Mouse (Mus musculus): ENCODE measurements around the gene Zfp654. TPM values are rescaled to one million over a fixed set of nuclear protein-coding genes. Genes with fewer than 3 reads are reported as not detected.

Zfp654 gene
- polyA plus RNA-seq, 1 experiment from 2014 or later: 10.8 TPM

DNA sequence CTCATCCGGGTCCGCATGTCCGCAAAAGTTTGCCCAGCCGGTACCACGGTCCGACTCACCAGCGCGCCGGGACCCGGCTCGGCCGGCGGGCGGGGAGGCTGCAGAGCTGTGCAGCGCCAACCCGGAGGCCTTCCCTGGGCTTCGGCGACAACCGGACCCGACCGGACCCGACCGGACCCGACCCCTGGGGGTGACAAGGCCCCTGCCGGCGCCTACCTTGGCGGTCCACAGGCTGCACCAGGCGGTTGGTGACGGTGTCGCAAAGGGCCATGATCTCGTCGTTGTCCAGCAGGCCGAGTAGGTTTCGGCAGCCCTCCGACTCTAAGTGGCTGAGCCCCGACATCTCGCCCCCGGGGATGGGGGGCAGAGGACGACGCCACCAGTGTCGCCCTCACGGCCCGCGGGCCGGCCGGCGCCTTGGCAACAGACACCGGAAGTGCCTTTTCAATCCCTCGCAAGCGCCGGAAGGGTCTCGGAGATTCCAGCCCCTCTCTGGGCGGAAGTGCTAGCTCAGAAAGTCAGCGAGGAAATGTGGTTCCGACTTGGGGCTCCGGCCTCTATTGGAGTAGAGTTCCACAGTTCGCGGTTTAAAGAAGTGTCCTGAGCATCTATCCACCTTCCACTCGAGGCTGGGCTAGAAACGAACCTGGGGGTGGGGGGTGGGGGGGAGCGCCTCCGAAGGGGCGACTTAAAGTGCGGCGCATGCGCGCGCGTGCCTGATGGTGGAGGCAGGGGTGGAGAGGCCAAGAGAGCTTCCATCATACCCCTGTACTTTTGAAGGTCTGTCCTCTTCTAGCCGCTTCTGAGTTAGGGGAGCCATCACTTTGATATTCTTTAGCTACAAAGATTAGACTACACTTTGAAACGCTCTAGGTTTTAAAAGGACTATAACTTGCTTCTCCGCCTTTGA, 80.7 kb downstream of the Zfp654 start, which contains the start of gene 4930453N24Rik:
4930453N24Rik (minus strand) TSS at position 641 of the 910 bp plus-strand sequence.
- Histone ChIP-seq H3K9me3 (ENCODE audit: control insufficient read depth, low read length) (no peaks in the 10 kb centered on the region), H3K4me3 (replicated peaks; ENCODE audit: low read depth, low read length) (peak within 1 kb of the TSS; percentile 82), H3K36me3 (ENCODE audit: control insufficient read depth, insufficient read depth, low read length) (peaks cover 12% of the 10 kb centered on the region), H3K4me1 (ENCODE audit: control insufficient read depth, insufficient read depth, low read length) (peaks cover 8% of the 10 kb centered on the region), H3K27ac (replicated peaks; ENCODE audit: low read depth, low read length) (peak within 1 kb of the TSS; percentile 87), H3K4me2 (ENCODE audit: low read length) (peak within 1 kb of the TSS; percentile 66), H3K27me3 (ENCODE audit: control insufficient read depth, insufficient read depth, low read length) (no peaks in the 10 kb centered on the region), H3K9ac (replicated peaks; ENCODE audit: low read length) (peak within 1 kb of the TSS; percentile 82)
- WGBS: 2% methylated on average over 72 of the region's 72 CpGs
- peak; percentile 95 for DNase-seq
- peak; percentile 95 for ATAC-seq (ENCODE audit: low FRiP score, low TSS enrichment)

- H3K4me2 ChIP-seq (ENCODE audit: low read length): no peak overlapping the region
- peaks cover 38% of the 10 kb centered on the region for H3K36me3 ChIP-seq (ENCODE audit: control insufficient read depth, insufficient read depth, low read length)
- H3K27me3 ChIP-seq (ENCODE audit: control insufficient read depth, insufficient read depth, low read length): no peaks in the 10 kb centered on the region
- no peak overlapping the region for H3K9ac ChIP-seq (replicated peaks; ENCODE audit: low read length)
- WGBS: 93% methylated on average over 8 of the region's 8 CpGs
- H3K27ac ChIP-seq (replicated peaks; ENCODE audit: low read depth, low read length): no peak overlapping the region
- ATAC-seq (ENCODE audit: low FRiP score, low TSS enrichment): no peak
- no peak overlapping the region for H3K4me3 ChIP-seq (replicated peaks; ENCODE audit: low read depth, low read length)
- peaks cover 8% of the 10 kb centered on the region for H3K4me1 ChIP-seq (ENCODE audit: control insufficient read depth, insufficient read depth, low read length)
- no peak for DNase-seq
- H3K9me3 ChIP-seq (ENCODE audit: control insufficient read depth, low read length): no peaks in the 10 kb centered on the region
Observed at GRCm38 (mm10) chr16:64766696-64767300, 84.7 kb downstream of the Zfp654 start.

GRCm38 (mm10) chr16:64759245-64759626, 92.2 kb downstream of the Zfp654 start:
- no peak overlapping the region for H3K9ac ChIP-seq (replicated peaks; ENCODE audit: low read length)
- 93% methylated on average over 1 of the region's 1 CpGs for WGBS
- H3K4me3 ChIP-seq (replicated peaks; ENCODE audit: low read depth, low read length): no peak overlapping the region
- ATAC-seq (ENCODE audit: low FRiP score, low TSS enrichment): no peak
- no peak for DNase-seq
- H3K27me3 ChIP-seq (ENCODE audit: control insufficient read depth, insufficient read depth, low read length): no peaks in the 10 kb centered on the region
- H3K27ac ChIP-seq (replicated peaks; ENCODE audit: low read depth, low read length): no peak overlapping the region
- H3K9me3 ChIP-seq (ENCODE audit: control insufficient read depth, low read length): no peaks in the 10 kb centered on the region
- no peak overlapping the region for H3K4me2 ChIP-seq (ENCODE audit: low read length)
- no peaks in the 10 kb centered on the region for H3K4me1 ChIP-seq (ENCODE audit: control insufficient read depth, insufficient read depth, low read length)
- H3K36me3 ChIP-seq (ENCODE audit: control insufficient read depth, insufficient read depth, low read length): peaks cover 14% of the 10 kb centered on the region

- Histone ChIP-seq H3K36me3 (ENCODE audit: control insufficient read depth, insufficient read depth, low read length) (peaks cover 12% of the 10 kb centered on the region), H3K9me3 (ENCODE audit: control insufficient read depth, low read length) (no peaks in the 10 kb centered on the region), H3K4me1 (ENCODE audit: control insufficient read depth, insufficient read depth, low read length) (no peaks in the 10 kb centered on the region), H3K27ac (replicated peaks; ENCODE audit: low read depth, low read length) (no peak overlapping the region), H3K9ac (replicated peaks; ENCODE audit: low read length) (no peak overlapping the region), H3K4me2 (ENCODE audit: low read length) (no peak overlapping the region), H3K27me3 (ENCODE audit: control insufficient read depth, insufficient read depth, low read length) (no peaks in the 10 kb centered on the region), H3K4me3 (replicated peaks; ENCODE audit: low read depth, low read length) (no peak overlapping the region)
- WGBS: 93% methylated on average over 6 of the region's 6 CpGs
- ATAC-seq (ENCODE audit: low FRiP score, low TSS enrichment): no peak
- no peak for DNase-seq
Observed at GRCm38 (mm10) chr16:64758561-64759244, 92.7 kb downstream of the Zfp654 start.

- 94% methylated on average over 7 of the region's 7 CpGs for WGBS
- no peaks in the 10 kb centered on the region for H3K9me3 ChIP-seq (ENCODE audit: control insufficient read depth, low read length)
- no peaks in the 10 kb centered on the region for H3K27me3 ChIP-seq (ENCODE audit: control insufficient read depth, insufficient read depth, low read length)
- no peak overlapping the region for H3K4me3 ChIP-seq (replicated peaks; ENCODE audit: low read depth, low read length)
- H3K4me1 ChIP-seq (ENCODE audit: control insufficient read depth, insufficient read depth, low read length): no peaks in the 10 kb centered on the region
- ATAC-seq (ENCODE audit: low FRiP score, low TSS enrichment) (no peak), DNase-seq (no peak)
- H3K4me2 ChIP-seq (ENCODE audit: low read length): no peak overlapping the region
- no peak overlapping the region for H3K27ac ChIP-seq (replicated peaks; ENCODE audit: low read depth, low read length)
- H3K9ac ChIP-seq (replicated peaks; ENCODE audit: low read length): no peak overlapping the region
- peaks cover 3% of the 10 kb centered on the region for H3K36me3 ChIP-seq (ENCODE audit: control insufficient read depth, insufficient read depth, low read length)
Observed at GRCm38 (mm10) chr16:64757666-64758400, 93.6 kb downstream of the Zfp654 start.

DNA sequence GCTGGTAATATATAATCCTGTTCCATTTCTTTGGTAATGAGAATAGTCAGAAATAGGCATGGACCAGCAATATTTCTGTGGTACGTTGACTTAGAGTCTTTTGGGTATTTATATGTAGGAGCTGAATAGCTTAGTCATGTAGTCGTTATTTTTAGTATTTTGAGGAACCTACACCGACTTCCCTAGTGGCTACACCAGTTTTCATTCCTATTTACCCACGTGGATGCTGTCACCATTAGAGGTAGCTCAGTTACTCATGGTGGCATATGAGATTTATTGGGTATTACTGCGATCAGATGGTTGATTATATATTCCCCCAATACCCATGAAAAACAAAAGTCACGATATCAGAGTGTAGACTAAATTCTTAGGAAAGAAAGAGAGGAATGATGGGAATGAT, 95.1 kb downstream of the Zfp654 start:
- Histone ChIP-seq H3K4me1 (ENCODE audit: control insufficient read depth, insufficient read depth, low read length) (no peaks in the 10 kb centered on the region), H3K27me3 (ENCODE audit: control insufficient read depth, insufficient read depth, low read length) (no peaks in the 10 kb centered on the region), H3K9ac (replicated peaks; ENCODE audit: low read length) (no peak overlapping the region), H3K4me2 (ENCODE audit: low read length) (no peak overlapping the region), H3K27ac (replicated peaks; ENCODE audit: low read depth, low read length) (no peak overlapping the region), H3K9me3 (ENCODE audit: control insufficient read depth, low read length) (no peaks in the 10 kb centered on the region), H3K36me3 (ENCODE audit: control insufficient read depth, insufficient read depth, low read length) (0 out of 2 replicates have a peak, but pooled peaks cover 2% of the 10 kb centered on the region), H3K4me3 (replicated peaks; ENCODE audit: low read depth, low read length) (no peak overlapping the region)
- no peak for ATAC-seq (ENCODE audit: low FRiP score, low TSS enrichment)
- DNase-seq: no peak
- WGBS: 88% methylated on average over 6 of the region's 6 CpGs

- Histone ChIP-seq H3K9me3 (ENCODE audit: control insufficient read depth, low read length) (no peaks in the 10 kb centered on the region), H3K36me3 (ENCODE audit: control insufficient read depth, insufficient read depth, low read length) (no peaks in the 10 kb centered on the region), H3K27me3 (ENCODE audit: control insufficient read depth, insufficient read depth, low read length) (no peaks in the 10 kb centered on the region), H3K4me1 (ENCODE audit: control insufficient read depth, insufficient read depth, low read length) (no peaks in the 10 kb centered on the region), H3K4me3 (replicated peaks; ENCODE audit: low read depth, low read length) (no peak overlapping the region), H3K4me2 (ENCODE audit: low read length) (no peak overlapping the region), H3K9ac (replicated peaks; ENCODE audit: low read length) (no peak overlapping the region), H3K27ac (replicated peaks; ENCODE audit: low read depth, low read length) (no peak overlapping the region)
- peak; percentile 41; the same call in 1 of the 2 replicates for ATAC-seq (ENCODE audit: low FRiP score, low TSS enrichment)
- WGBS: 44% methylated on average over 3 of the region's 3 CpGs
- DNase-seq: peak; percentile 86
Observed at GRCm38 (mm10) chr16:64754743-64755139, 96.7 kb downstream of the Zfp654 start.

GRCm38 (mm10) chr16:64753990-64754742, 97.3 kb downstream of the Zfp654 start:
- Histone ChIP-seq H3K36me3 (ENCODE audit: control insufficient read depth, insufficient read depth, low read length) (no peaks in the 10 kb centered on the region), H3K4me3 (replicated peaks; ENCODE audit: low read depth, low read length) (no peak overlapping the region), H3K9me3 (ENCODE audit: control insufficient read depth, low read length) (no peaks in the 10 kb centered on the region), H3K4me2 (ENCODE audit: low read length) (no peak overlapping the region), H3K27ac (replicated peaks; ENCODE audit: low read depth, low read length) (no peak overlapping the region), H3K9ac (replicated peaks; ENCODE audit: low read length) (no peak overlapping the region), H3K4me1 (ENCODE audit: control insufficient read depth, insufficient read depth, low read length) (no peaks in the 10 kb centered on the region), H3K27me3 (ENCODE audit: control insufficient read depth, insufficient read depth, low read length) (no peaks in the 10 kb centered on the region)
- no peak for DNase-seq
- 67% methylated on average over 3 of the region's 3 CpGs for WGBS
- ATAC-seq (ENCODE audit: low FRiP score, low TSS enrichment): no peak

Measured in midbrain, embryonic 14.5 days (tissue).